Mouse (Mus musculus) liver, postnatal 0 days (tissue): ENCODE measurements at regions not wholly inside any gene's neighbourhood (a gene's known extent, or its start where the extent isn't known, plus 50 kb on each side); places are given as distances from the start of the nearest gene placed in this dataset.

Experiments
- ATAC-seq: fragments of 200-750 bp; cut with Nextera tagmentation; 2 replicates; pipeline ENCODE4 v1.8.0; 2017; ENCODE audit warnings: mild to moderate bottlenecking, moderate library complexity
- DNase-seq: peaks from one replicate; pipeline ENCODE4 v3.0.0-alpha.2; 2016
- H3K27ac ChIP-seq: fragments of 300-500 bp; sonication (generic); 2 replicates; pipeline ENCODE4 v1.5.1; 2014; ENCODE audit warnings: antibody characterized with exemption, moderate library complexity, mild to moderate bottlenecking, low read depth
- H3K27me3 ChIP-seq: fragments of 300-500 bp; sonication (generic); 2 replicates; pipeline ENCODE4 v1.6.1; 2014; ENCODE audit warnings: low read length, control low read depth, mixed read lengths; ENCODE audit not compliant: insufficient read depth
- H3K36me3 ChIP-seq: fragments of 300-500 bp; sonication (generic); replicated peaks from 2 replicates; pipeline ENCODE4 v1.6.1; 2014; ENCODE audit warnings: mild to moderate bottlenecking, control low read depth, low read length, moderate library complexity, mixed read lengths; ENCODE audit not compliant: insufficient read depth
- H3K4me1 ChIP-seq: fragments of 300-500 bp; sonication (generic); 2 replicates; pipeline ENCODE4 v1.6.1; 2014; ENCODE audit warnings: antibody characterized with exemption, mild to moderate bottlenecking, control low read depth; ENCODE audit not compliant: insufficient read depth
- H3K4me2 ChIP-seq: fragments of 300-500 bp; sonication (generic); 2 replicates; pipeline ENCODE4 v1.6.1; 2014; ENCODE audit warnings: low read depth, mild to moderate bottlenecking, low read length, moderate library complexity, mixed read lengths
- H3K4me3 ChIP-seq: fragments of 300-500 bp; sonication (generic); 2 replicates; pipeline ENCODE4 v1.5.1; 2014; ENCODE audit warnings: low read depth, low read length
- H3K9ac ChIP-seq: fragments of 300-500 bp; sonication (generic); replicated peaks from 2 replicates; pipeline ENCODE4 v1.6.1; 2014; ENCODE audit warnings: mild to moderate bottlenecking, moderate library complexity
- H3K9me3 ChIP-seq: fragments of 300-500 bp; sonication (generic); 2 replicates; pipeline ENCODE4 v1.6.1; 2016; ENCODE audit warnings: mild to moderate bottlenecking, control low read depth, low read length, mixed read lengths
- CTCF ChIP-seq: sonication (generic); IDR thresholded peaks from 2 replicates; pipeline ENCODE4 v1.5.1; 2016; ENCODE audit warnings: antibody characterized with exemption, low read depth
- EP300 ChIP-seq: IDR thresholded peaks from 2 replicates; pipeline ENCODE4 v1.6.1; 2016; ENCODE audit warnings: antibody characterized with exemption, low read depth, mild to moderate bottlenecking
- WGBS: fragments of 180-500 bp; shearing (Covaris S2); extraction: QIAGEN DNeasy Blood & Tissue Kit; methylation state at CpG from one replicate; pipeline ENCODE4 v1.1.7; 2014; ENCODE audit not compliant: insufficient replicate concordance; 5-methylcytosine and 5-hydroxymethylcytosine counted together

GRCm38 (mm10) chr3:41202895-41203294 lies 120.0 kb upstream of the Pgrmc2 start:
- WGBS = 74% methylated on average over 13 of the region's 13 CpGs
- ATAC-seq = no peak
- Histone ChIP-seq H3K27ac (no peak overlapping the region), H3K36me3 (no peaks in the 10 kb centered on the region), H3K4me1 (no peaks in the 10 kb centered on the region), H3K4me3 (no peak overlapping the region), H3K9me3 (no peaks in the 10 kb centered on the region), H3K4me2 (no peak overlapping the region), H3K27me3 (no peaks in the 10 kb centered on the region), H3K9ac (no peak overlapping the region)
- no peak for TF ChIP-seq CTCF
- no peak for TF ChIP-seq EP300
- DNase-seq = no peak

- Histone ChIP-seq H3K9ac (no peak overlapping the region), H3K4me2 (no peak overlapping the region), H3K9me3 (no peaks in the 10 kb centered on the region), H3K4me1 (no peaks in the 10 kb centered on the region), H3K4me3 (no peak overlapping the region), H3K27me3 (no peaks in the 10 kb centered on the region), H3K36me3 (no peaks in the 10 kb centered on the region), H3K27ac (no peak overlapping the region)
- DNase-seq (no peak), ATAC-seq (no peak)
- WGBS = 36% methylated on average over 4 of the region's 4 CpGs
- TF ChIP-seq EP300 (no peak), CTCF (peak; percentile 55)
These were observed 118.9 kb upstream of the Pgrmc2 start for GRCm38 (mm10) chr3:41201782-41202181.

- Histone ChIP-seq H3K9ac (no peak overlapping the region), H3K27ac (no peak overlapping the region), H3K4me2 (no peak overlapping the region), H3K27me3 (no peaks in the 10 kb centered on the region), H3K4me3 (no peak overlapping the region), H3K4me1 (no peaks in the 10 kb centered on the region), H3K9me3 (no peaks in the 10 kb centered on the region), H3K36me3 (no peaks in the 10 kb centered on the region)
- TF ChIP-seq EP300 (no peak), CTCF (no peak)
- DNase-seq (no peak), ATAC-seq (no peak)
- 79% methylated on average over 5 of the region's 5 CpGs for WGBS
These were observed 117.2 kb upstream of the Pgrmc2 start for GRCm38 (mm10) chr3:41200026-41200425.

- DNase-seq = no peak
- 79% methylated on average over 15 of the region's 15 CpGs for WGBS
- H3K9ac ChIP-seq = no peak overlapping the region
These were observed 115.5 kb upstream of the Pgrmc2 start for GRCm38 (mm10) chr3:41198216-41198976.

GRCm38 (mm10) chr3:41195113-41195975 lies 112.5 kb upstream of the Pgrmc2 start:
- Histone ChIP-seq H3K27me3 (no peaks in the 10 kb centered on the region), H3K4me2 (no peak overlapping the region), H3K4me3 (no peak overlapping the region), H3K36me3 (no peaks in the 10 kb centered on the region), H3K9ac (no peak overlapping the region), H3K9me3 (no peaks in the 10 kb centered on the region), H3K4me1 (no peaks in the 10 kb centered on the region), H3K27ac (no peak overlapping the region)
- no peak for ATAC-seq
- DNase-seq = no peak
- 67% methylated on average over 7 of the region's 7 CpGs for WGBS
- TF ChIP-seq CTCF = no peak
- TF ChIP-seq EP300 = no peak

More at GRCm38 (mm10) chr3:41198216-41198976, 115.5 kb upstream of the Pgrmc2 start:
- Histone ChIP-seq H3K27me3 (no peaks in the 10 kb centered on the region), H3K9me3 (no peaks in the 10 kb centered on the region), H3K4me3 (no peak overlapping the region), H3K4me2 (no peak overlapping the region), H3K27ac (no peak overlapping the region), H3K4me1 (no peaks in the 10 kb centered on the region), H3K36me3 (no peaks in the 10 kb centered on the region)
- ATAC-seq = no peak
- TF ChIP-seq CTCF = no peak
- TF ChIP-seq EP300 = no peak

- no peak overlapping the region for H3K9ac ChIP-seq
- H3K4me1 ChIP-seq = no peaks in the 10 kb centered on the region
- 75% methylated on average over 9 of the region's 9 CpGs for WGBS
- H3K9me3 ChIP-seq = no peaks in the 10 kb centered on the region
- H3K27me3 ChIP-seq = no peaks in the 10 kb centered on the region
- no peak overlapping the region for H3K4me2 ChIP-seq
- no peak overlapping the region for H3K4me3 ChIP-seq
- no peak for ATAC-seq
- H3K36me3 ChIP-seq = no peaks in the 10 kb centered on the region
- no peak for DNase-seq
- H3K27ac ChIP-seq = no peak overlapping the region
- TF ChIP-seq CTCF = no peak
- no peak for TF ChIP-seq EP300
These were observed 111.7 kb upstream of the Pgrmc2 start for GRCm38 (mm10) chr3:41194311-41195112.
